Mouse (Mus musculus) MEL (cell line): Measurements from ENCODE around the gene Cfap54. TPM values are rescaled to one million over a fixed set of nuclear protein-coding genes. Genes with fewer than 3 reads are reported as not detected.

Source experiments
- DNase-seq: peaks from one replicate; pipeline ENCODE4 v3.0.0; 2011; ENCODE audit warnings: low read depth, low spot score
- H3K27ac ChIP-seq: 2 replicates; pipeline ENCODE4 v1.5.1; 2012; ENCODE audit warnings: low read depth, mild to moderate bottlenecking, control low read depth, low read length, moderate library complexity; ENCODE audit not compliant: control insufficient read depth
- H3K27me3 ChIP-seq, 2 experiments: fragments of 150-350 bp in 1 of 2; sonication (generic) in 1 of 2; 2 replicates each; pipeline ENCODE4 v1.6.1; 2012; ENCODE audit warnings: low read length in 2 of 2, mild to moderate bottlenecking in 2 of 2, improper control_type of control experiment in 1 of 2, moderate library complexity in 1 of 2; ENCODE audit not compliant: insufficient read depth in 2 of 2, control insufficient read depth in 1 of 2
- H3K36me3 ChIP-seq, 2 experiments: 2 replicates each; pipeline ENCODE4 v1.6.1; 2012 to 2014; ENCODE audit warnings: low read length in 2 of 2, improper control_type of control experiment in 1 of 2, inconsistent platforms in 1 of 2, mild to moderate bottlenecking in 1 of 2; ENCODE audit not compliant: insufficient read depth in 2 of 2, control insufficient read depth in 1 of 2
- H3K4me1 ChIP-seq, 2 experiments: fragments of 150-350 bp in 1 of 2; sonication (generic) in 1 of 2; 2 replicates each; pipeline ENCODE4 v1.6.1; 2012; ENCODE audit warnings: low read length in 2 of 2, improper control_type of control experiment in 1 of 2, mild to moderate bottlenecking in 1 of 2; ENCODE audit not compliant: insufficient read depth in 2 of 2, control insufficient read depth in 1 of 2
- H3K4me3 ChIP-seq, 2 experiments: fragments of 150-350 bp in 1 of 2; sonication (generic) in 1 of 2; 2 replicates each; pipeline ENCODE4 v1.5.1; 2012; ENCODE audit warnings: low read depth in 2 of 2, low read length in 2 of 2, mild to moderate bottlenecking in 2 of 2, moderate library complexity in 2 of 2, control low read depth in 1 of 2, improper control_type of control experiment in 1 of 2; ENCODE audit not compliant: control insufficient read depth in 1 of 2, insufficient read depth in 1 of 2
- H3K79me2 ChIP-seq: 2 replicates; pipeline ENCODE4 v1.6.1; 2012; ENCODE audit warnings: mild to moderate bottlenecking, low read length, moderate library complexity; ENCODE audit not compliant: control insufficient read depth, poor library complexity, insufficient read depth
- H3K9ac ChIP-seq: 2 replicates; pipeline ENCODE4 v1.6.1; 2012; ENCODE audit warnings: low read depth, mild to moderate bottlenecking, control low read depth, low read length, moderate library complexity; ENCODE audit not compliant: control insufficient read depth, poor library complexity, severe bottlenecking
- H3K9me3 ChIP-seq: fragments of 150-350 bp; sonication (generic); replicated peaks from 2 replicates; pipeline ENCODE4 v1.6.1; 2012; ENCODE audit warnings: mild to moderate bottlenecking, low read length, improper control_type of control experiment, moderate library complexity; ENCODE audit not compliant: insufficient read depth
- BHLHE40 ChIP-seq: IDR thresholded peaks from 2 replicates; pipeline ENCODE4 v1.6.1; 2012; ENCODE audit warnings: low read depth, mild to moderate bottlenecking, inconsistent platforms, low read length, improper control_type of control experiment, borderline replicate concordance
- CTCF ChIP-seq, 3 experiments: IDR thresholded peaks in 2 of 3; conservative IDR thresholded peaks in 1 of 3; 2 replicates each; pipeline ENCODE4 v1.5.1; 2011 to 2012; ENCODE audit warnings: low read length in 3 of 3, low read depth in 2 of 3, mild to moderate bottlenecking in 2 of 3, improper control_type of control experiment in 1 of 3, inconsistent platforms in 1 of 3, mixed read lengths in 1 of 3, moderate library complexity in 1 of 3; ENCODE audit not compliant: control insufficient read depth in 1 of 3, insufficient read depth in 1 of 3, poor library complexity in 1 of 3, severe bottlenecking in 1 of 3
- E2F4 ChIP-seq: IDR thresholded peaks from 2 replicates; pipeline ENCODE4 v1.6.1; 2011; ENCODE audit warnings: low read depth, low read length, improper control_type of control experiment, borderline replicate concordance
- EP300 ChIP-seq, 2 experiments: IDR thresholded peaks; 2 replicates each; pipeline ENCODE4 v1.6.1; 2011; ENCODE audit warnings: improper control_type of control experiment in 2 of 2, low read length in 2 of 2, low read depth in 1 of 2, mild to moderate bottlenecking in 1 of 2
- GABPA ChIP-seq: IDR thresholded peaks from 2 replicates; pipeline ENCODE4 v1.6.1; 2012; ENCODE audit warnings: low read depth, mild to moderate bottlenecking, inconsistent platforms, low read length, improper control_type of control experiment, moderate library complexity
- JUND ChIP-seq: IDR thresholded peaks from 2 replicates; pipeline ENCODE4 v1.6.1; 2011; ENCODE audit warnings: low read depth, mild to moderate bottlenecking, improper control_type of control experiment, low read length
- MAFK ChIP-seq: IDR thresholded peaks from 2 replicates; pipeline ENCODE4 v1.6.1; 2011; ENCODE audit warnings: low read depth, mild to moderate bottlenecking, low read length, improper control_type of control experiment, borderline replicate concordance
- MAX ChIP-seq: IDR thresholded peaks from 2 replicates; pipeline ENCODE4 v1.6.1; 2011; ENCODE audit warnings: low read length, improper control_type of control experiment
- MAZ ChIP-seq: IDR thresholded peaks from 2 replicates; pipeline ENCODE4 v1.6.1; 2012; ENCODE audit warnings: low read depth, mild to moderate bottlenecking, inconsistent platforms, low read length, improper control_type of control experiment
- MEF2A ChIP-seq: IDR thresholded peaks from 2 replicates; pipeline ENCODE4 v1.6.1; 2014; ENCODE audit warnings: low read depth, mild to moderate bottlenecking, inconsistent platforms, low read length, improper control_type of control experiment; ENCODE audit not compliant: poor library complexity, insufficient replicate concordance, severe bottlenecking; ENCODE audit errors: extremely low read depth
- MXI1 ChIP-seq: IDR thresholded peaks from 2 replicates; pipeline ENCODE4 v1.6.1; 2011; ENCODE audit warnings: mild to moderate bottlenecking, low read depth, low read length, improper control_type of control experiment
- MYC ChIP-seq: IDR thresholded peaks from 2 replicates; pipeline ENCODE4 v1.6.1; 2011; ENCODE audit warnings: low read depth, mild to moderate bottlenecking, low read length, improper control_type of control experiment, moderate library complexity
- NELFE ChIP-seq: IDR thresholded peaks from 2 replicates; pipeline ENCODE4 v1.6.1; 2011; ENCODE audit warnings: low read depth, low read length, improper control_type of control experiment
- NRF1 ChIP-seq: IDR thresholded peaks from 2 replicates; pipeline ENCODE4 v1.6.1; 2014; ENCODE audit warnings: low read depth, mild to moderate bottlenecking, inconsistent platforms, low read length, improper control_type of control experiment, moderate library complexity; ENCODE audit not compliant: poor library complexity, insufficient read depth, severe bottlenecking
- POLR2AphosphoS2 ChIP-seq: IDR thresholded peaks from 2 replicates; pipeline ENCODE4 v1.6.1; 2011; ENCODE audit warnings: low read length, improper control_type of control experiment
- POLR2AphosphoS5 ChIP-seq: IDR thresholded peaks from 2 replicates; pipeline ENCODE4 v1.6.1; 2012; ENCODE audit warnings: low read depth, borderline replicate concordance, mild to moderate bottlenecking, inconsistent platforms, low read length, moderate library complexity, mixed read lengths
- RAD21 ChIP-seq: IDR thresholded peaks from 2 replicates; pipeline ENCODE4 v1.6.1; 2011; ENCODE audit warnings: mild to moderate bottlenecking, low read depth, low read length, improper control_type of control experiment
- RCOR1 ChIP-seq: IDR thresholded peaks from 2 replicates; pipeline ENCODE4 v1.6.1; 2012; ENCODE audit warnings: low read depth, mild to moderate bottlenecking, inconsistent platforms, low read length, improper control_type of control experiment
- TAL1 ChIP-seq: IDR thresholded peaks from 2 replicates; pipeline ENCODE4 v1.6.1; 2012; ENCODE audit warnings: mild to moderate bottlenecking, inconsistent platforms, low read length, moderate library complexity, mixed read lengths
- USF1 ChIP-seq: IDR thresholded peaks from 2 replicates; pipeline ENCODE4 v1.6.1; 2014; ENCODE audit warnings: low read depth, mild to moderate bottlenecking, inconsistent platforms, low read length, improper control_type of control experiment, moderate library complexity
- USF2 ChIP-seq, 2 experiments: IDR thresholded peaks; 2 replicates each; pipeline ENCODE4 v1.6.1; 2011 to 2012; ENCODE audit warnings: improper control_type of control experiment in 2 of 2, low read length in 2 of 2, borderline replicate concordance in 1 of 2, inconsistent platforms in 1 of 2, low read depth in 1 of 2, mild to moderate bottlenecking in 1 of 2; ENCODE audit not compliant: insufficient read depth in 1 of 2
- ZC3H11A ChIP-seq: IDR thresholded peaks from 2 replicates; pipeline ENCODE4 v1.6.1; 2012; ENCODE audit warnings: low read depth, mild to moderate bottlenecking, inconsistent platforms, low read length, improper control_type of control experiment
- ZMIZ1 ChIP-seq: IDR thresholded peaks from 2 replicates; pipeline ENCODE4 v1.6.1; 2012; ENCODE audit warnings: low read depth, mild to moderate bottlenecking, inconsistent platforms, low read length, improper control_type of control experiment, moderate library complexity
- ZNF384 ChIP-seq: IDR thresholded peaks from 2 replicates; pipeline ENCODE4 v1.6.1; 2012; ENCODE audit warnings: low read depth, mild to moderate bottlenecking, inconsistent platforms, low read length, improper control_type of control experiment
- polyA plus RNA-seq, 2 experiments: library from polyadenylated mRNA; stranded (reverse) in 1 of 2; unstranded in 1 of 2; fragments of >175 nt in 1 of 2; fragments of >200 nt in 1 of 2; gene quantifications; 2 replicates each; pipeline versions ENCODE4 v1.2.1 to v1.2.4; 2012; ENCODE audit warnings: low replicate concordance in 2 of 2, low read depth in 1 of 2; ENCODE audit not compliant: insufficient read length in 2 of 2, insufficient read depth in 1 of 2, missing spikeins in 1 of 2
- total RNA-seq: library from RNA; depleted of rRNA; stranded (reverse); fragments of 300-350 nt; gene quantifications from 2 replicates; pipeline ENCODE4 v1.2.3, GENCODE M21; 2012

Gene Cfap54
- total and polyA plus RNA-seq, 3 experiments, result 2.0 to 2.7 TPM; not detected in 1

- peaks cover 0 to 8% of the 10 kb centered on the region in 2 experiments for H3K4me1 ChIP-seq
- peak; percentile 78 for DNase-seq
- TF ChIP-seq RAD21 (no peak), GABPA (no peak), MAX (no peak), USF2 (IDR thresholded peaks at IDR 0.05; ENCODE audit: borderline replicate concordance in 1 of 2, insufficient read depth in 1 of 2, low read depth in 1 of 2, low read length in 2 of 2) (no peak), NRF1 (no peak), MXI1 (no peak), ZMIZ1 (no peak), TAL1 (no peak)
- no peak overlapping the region for H3K4me3 ChIP-seq
- no peaks in the 10 kb centered on the region for H3K79me2 ChIP-seq
- no peaks in the 10 kb centered on the region for H3K9me3 ChIP-seq
- H3K27ac ChIP-seq, result no peak overlapping the region
- no peak overlapping the region for H3K9ac ChIP-seq
- H3K36me3 ChIP-seq, result peaks cover 0 to 3% of the 10 kb centered on the region in 2 experiments; a peak in 1 of 4 replicates
- no peaks in the 10 kb centered on the region for H3K27me3 ChIP-seq
Measured at GRCm38 (mm10) chr10:92928256-92928655, 153.2 kb downstream of the Cfap54 start.

GRCm38 (mm10) chr10:92918551-92918950, 162.9 kb downstream of the Cfap54 start:
- Histone ChIP-seq H3K79me2 (no peaks in the 10 kb centered on the region), H3K9ac (no peak overlapping the region), H3K27me3 (no peaks in the 10 kb centered on the region), H3K4me1 (no peaks in the 10 kb centered on the region; a peak in 2 of 4 replicates), H3K9me3 (no peaks in the 10 kb centered on the region), H3K36me3 (no peaks in the 10 kb centered on the region), H3K4me3 (no peak overlapping the region), H3K27ac (no peak overlapping the region)
- peak; percentile 12 for DNase-seq
- TF ChIP-seq USF1 (no peak), MXI1 (no peak), MEF2A (no peak), MAFK (no peak), GABPA (no peak), CTCF (IDR thresholded peaks at IDR 0.05 in 2 of 3, conservative IDR thresholded peaks at IDR 0.05 in 1 of 3; ENCODE audit: control insufficient read depth in 1 of 3, insufficient read depth in 1 of 3, low read depth in 2 of 3, low read length in 3 of 3, poor library complexity in 1 of 3, severe bottlenecking in 1 of 3) (no peak), POLR2AphosphoS5 (no peak)

- Histone ChIP-seq H3K4me3 (no peak overlapping the region), H3K36me3 (no peaks in the 10 kb centered on the region), H3K27me3 (no peaks in the 10 kb centered on the region), H3K79me2 (no peaks in the 10 kb centered on the region), H3K4me1 (no peaks in the 10 kb centered on the region), H3K27ac (no peak overlapping the region), H3K9ac (no peak overlapping the region), H3K9me3 (no peaks in the 10 kb centered on the region)
- DNase-seq, result no peak
- no peak for TF ChIP-seq JUND
- no peak for TF ChIP-seq CTCF (IDR thresholded peaks at IDR 0.05 in 2 of 3, conservative IDR thresholded peaks at IDR 0.05 in 1 of 3; ENCODE audit: control insufficient read depth in 1 of 3, insufficient read depth in 1 of 3, low read depth in 2 of 3, low read length in 3 of 3, poor library complexity in 1 of 3, severe bottlenecking in 1 of 3)
- TF ChIP-seq ZC3H11A, result no peak
- TF ChIP-seq MXI1, result no peak
- TF ChIP-seq MYC, result no peak
- no peak for TF ChIP-seq ZMIZ1
- no peak for TF ChIP-seq MAX
- TF ChIP-seq NELFE, result no peak
- no peak for TF ChIP-seq EP300 (IDR thresholded peaks at IDR 0.05; ENCODE audit: low read depth in 1 of 2, low read length in 2 of 2)
- TF ChIP-seq RCOR1, result no peak
- TF ChIP-seq USF1, result no peak
- TF ChIP-seq USF2 (IDR thresholded peaks at IDR 0.05; ENCODE audit: borderline replicate concordance in 1 of 2, insufficient read depth in 1 of 2, low read depth in 1 of 2, low read length in 2 of 2), result no peak
- no peak for TF ChIP-seq ZNF384
- no peak for TF ChIP-seq E2F4
- no peak for TF ChIP-seq BHLHE40
- TF ChIP-seq MAZ, result no peak
- TF ChIP-seq POLR2AphosphoS2, result no peak
Measured at GRCm38 (mm10) chr10:92907246-92907645, 174.2 kb downstream of the Cfap54 start.
